Mouse (Mus musculus) monocyte, adult 2 months (primary cell): ENCODE data around the gene Susd1.

Experiments
- DNase-seq, 2 experiments: peaks; one replicate each; pipeline ENCODE4 v3.0.0; 2022; ENCODE audit warnings: low spot score in 2 of 2, low read depth in 1 of 2

Susd1 gene

GRCm38 (mm10) chr4:59323231-59323651, 115.2 kb downstream of the Susd1 start:
- no peak for DNase-seq

DNA sequence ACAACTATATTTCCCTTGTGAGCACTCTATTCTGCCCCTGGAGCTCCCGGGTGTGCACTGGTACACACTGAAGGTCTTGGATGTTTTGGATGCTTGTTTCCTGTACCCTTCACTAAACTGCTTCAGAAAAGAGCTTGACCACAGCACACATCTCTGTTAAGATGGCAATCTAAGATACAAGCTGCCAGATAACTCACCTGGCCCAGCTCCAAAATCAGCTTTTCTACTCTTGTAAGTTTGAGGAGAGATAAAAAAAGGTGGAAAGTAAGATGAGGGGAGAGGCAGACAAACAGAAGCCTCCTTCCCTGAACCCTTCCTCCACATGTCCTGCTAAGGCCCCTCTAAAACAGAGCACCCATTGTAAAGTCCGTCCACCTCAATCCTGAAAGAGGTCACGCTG, 115.7 kb downstream of the Susd1 start:
- DNase-seq, result no peak

- no peak for DNase-seq
Measured at GRCm38 (mm10) chr4:59322056-59322455, 116.4 kb downstream of the Susd1 start.

DNA sequence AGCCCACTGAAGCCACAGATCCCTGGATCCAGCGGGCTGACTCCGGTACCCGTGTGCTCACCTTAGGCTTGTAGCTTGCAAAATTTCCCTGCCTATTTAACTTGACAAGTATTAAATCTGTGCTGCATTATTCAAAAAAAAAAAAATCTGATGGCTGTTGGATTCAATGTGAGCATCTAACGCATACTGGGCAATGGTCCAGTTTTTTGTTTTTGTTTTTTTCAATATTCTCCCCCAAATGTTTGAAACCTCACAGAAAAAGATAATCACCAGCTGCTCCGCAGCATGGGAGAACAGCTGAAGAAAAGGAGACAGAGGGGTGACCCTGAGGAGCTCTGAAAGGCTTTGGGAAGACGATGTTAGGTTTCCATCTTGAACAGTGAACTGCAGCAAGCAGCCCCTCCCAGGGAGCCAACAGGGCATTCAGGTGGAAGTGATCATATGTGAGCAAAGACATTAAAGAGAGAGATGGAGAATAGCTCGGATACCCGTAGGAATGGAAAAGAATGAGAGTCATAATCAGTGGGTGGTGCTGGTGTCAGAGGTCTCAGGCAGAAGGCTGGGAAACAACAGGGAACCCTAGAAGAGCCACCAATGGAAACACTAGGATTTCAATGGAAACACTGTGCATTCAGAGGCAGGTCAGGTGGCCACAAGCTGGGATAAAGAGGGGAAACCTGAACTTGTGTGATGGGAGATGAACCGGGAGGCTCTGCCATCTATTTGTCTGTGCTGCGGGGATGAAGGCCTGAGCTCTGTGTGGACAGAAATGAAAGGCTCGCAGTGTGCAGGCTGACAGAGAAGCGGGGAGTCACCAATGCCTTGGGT, 117.0 kb downstream of the Susd1 start:
- DNase-seq, result no peak

DNA sequence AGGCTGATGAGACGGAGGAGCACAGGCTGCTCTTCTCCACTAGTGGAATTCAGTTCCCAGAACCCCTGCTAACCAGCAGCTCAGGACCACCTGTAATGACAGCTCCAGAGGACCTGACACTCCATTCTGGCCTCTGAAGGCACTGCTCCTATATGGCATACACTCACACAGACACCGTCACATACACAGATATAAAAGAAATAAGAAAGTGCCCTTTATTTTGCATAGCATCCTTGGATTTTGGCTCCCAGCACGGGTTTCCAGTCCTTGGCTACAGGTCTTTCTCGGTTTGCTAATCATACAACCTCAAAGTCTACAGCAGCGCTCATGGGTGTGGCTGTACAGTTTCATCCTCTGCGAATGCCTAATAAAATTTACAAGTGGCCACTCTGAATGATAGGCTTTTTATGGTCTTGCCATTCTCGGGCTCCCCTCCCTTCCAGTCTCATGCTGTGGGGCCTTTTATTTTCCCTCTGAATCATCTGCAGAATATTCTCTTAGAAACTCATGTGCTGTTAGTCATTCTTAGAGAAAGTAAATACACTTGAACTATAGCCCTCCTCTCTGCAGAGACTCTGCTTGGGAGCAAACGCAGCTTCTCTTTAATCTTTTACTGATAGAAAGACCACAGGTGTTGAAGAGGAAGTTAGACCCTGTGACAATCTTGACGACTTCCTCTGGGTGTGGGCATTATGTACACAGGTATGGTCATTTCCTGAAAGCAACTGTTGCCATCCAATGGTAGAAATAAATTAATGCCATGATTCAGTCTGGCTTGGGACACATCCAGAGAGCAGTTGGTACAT, 119.1 kb downstream of the Susd1 start:
- no peak for DNase-seq

GRCm38 (mm10) chr4:59318602-59319001, 119.8 kb downstream of the Susd1 start:
- DNase-seq, result no peak

DNA sequence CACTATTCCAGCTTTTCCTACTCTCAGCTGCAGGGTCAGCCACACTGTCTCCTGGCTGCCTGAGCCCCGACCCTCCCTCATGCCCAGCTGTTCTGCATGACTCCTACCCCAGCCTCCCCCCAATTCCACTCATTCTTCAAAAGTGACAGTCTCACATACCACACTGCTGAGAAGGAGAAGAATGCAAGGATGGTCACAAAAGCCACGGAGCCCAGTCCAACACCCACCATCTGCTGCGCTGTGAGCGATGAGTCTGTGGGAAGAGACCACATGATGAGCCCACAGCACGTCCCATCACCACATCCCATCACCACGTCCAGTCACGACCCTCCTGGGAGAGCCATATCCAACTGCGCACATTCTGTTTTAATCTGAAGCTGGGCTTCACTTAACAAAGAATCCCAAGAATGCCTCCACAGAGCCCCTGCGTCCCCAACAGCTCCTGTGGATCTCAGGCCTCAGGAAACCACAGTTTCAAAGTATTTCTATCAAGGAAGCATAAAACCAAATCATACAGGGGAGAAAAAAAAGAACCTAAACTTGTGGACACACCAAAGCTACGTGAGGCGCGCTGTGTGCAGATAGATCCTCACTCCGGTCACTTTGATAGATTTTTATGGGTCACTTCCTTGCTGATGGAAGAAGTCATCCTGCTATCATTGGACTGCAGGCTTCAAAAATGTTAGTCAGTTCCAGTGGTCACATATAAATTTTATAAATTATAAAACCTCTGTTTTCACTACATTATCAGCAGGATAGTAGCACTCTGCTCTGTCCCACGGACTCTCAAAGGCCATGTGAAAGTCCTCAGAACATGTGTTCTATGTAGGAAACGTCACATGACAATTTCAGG, 122.7 kb downstream of the Susd1 start:
- no peak for DNase-seq

GRCm38 (mm10) chr4:59314939-59315552, 123.4 kb downstream of the Susd1 start:
- DNase-seq, result no peak

DNA sequence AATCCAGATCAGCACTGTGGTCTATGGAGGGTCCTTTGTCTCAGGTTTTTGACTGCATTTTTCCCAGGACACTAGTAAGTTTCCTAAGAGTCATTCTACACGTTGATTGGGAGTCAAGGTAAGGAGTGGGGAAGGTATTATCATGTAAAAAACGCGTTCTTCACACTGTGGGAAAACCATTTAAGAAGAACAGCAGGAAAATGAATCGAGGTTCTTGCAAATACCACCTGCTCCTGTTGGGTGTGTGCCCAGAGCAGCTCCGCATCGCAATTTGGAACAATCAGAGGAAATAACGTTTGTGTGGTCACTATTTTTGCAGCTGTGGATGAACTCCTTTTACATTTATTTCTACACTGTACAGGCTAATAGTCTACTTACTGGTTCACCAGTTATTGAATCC, 125.5 kb downstream of the Susd1 start:
- DNase-seq, result no peak

GRCm38 (mm10) chr4:59310590-59310989, 127.8 kb downstream of the Susd1 start:
- no peak for DNase-seq

- DNase-seq, result no peak
Measured at GRCm38 (mm10) chr4:59307841-59308589, 130.4 kb downstream of the Susd1 start.

DNA sequence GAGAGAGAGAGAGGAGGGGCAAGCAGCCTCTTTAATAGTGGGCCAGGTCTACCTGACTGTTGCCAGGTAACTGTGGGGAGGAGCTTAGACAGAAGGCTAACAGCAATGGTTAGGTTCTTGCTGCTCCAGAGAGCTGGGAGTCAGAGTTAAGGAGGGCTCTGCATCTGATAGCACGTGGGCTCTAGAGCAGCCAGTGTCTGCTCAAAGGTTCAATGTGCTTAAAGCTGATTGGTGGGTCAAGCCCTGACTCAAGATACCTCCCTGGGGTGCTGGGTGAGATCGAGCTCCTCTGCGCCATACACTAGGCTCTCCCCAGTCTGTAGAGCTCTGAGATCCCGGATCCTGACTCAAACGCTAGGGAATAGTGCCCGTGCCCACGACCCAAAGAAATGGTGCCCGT, 136.0 kb downstream of the Susd1 start:
- no peak for DNase-seq

GRCm38 (mm10) chr4:59301025-59301815, 137.2 kb downstream of the Susd1 start:
- DNase-seq, result no peak

DNA sequence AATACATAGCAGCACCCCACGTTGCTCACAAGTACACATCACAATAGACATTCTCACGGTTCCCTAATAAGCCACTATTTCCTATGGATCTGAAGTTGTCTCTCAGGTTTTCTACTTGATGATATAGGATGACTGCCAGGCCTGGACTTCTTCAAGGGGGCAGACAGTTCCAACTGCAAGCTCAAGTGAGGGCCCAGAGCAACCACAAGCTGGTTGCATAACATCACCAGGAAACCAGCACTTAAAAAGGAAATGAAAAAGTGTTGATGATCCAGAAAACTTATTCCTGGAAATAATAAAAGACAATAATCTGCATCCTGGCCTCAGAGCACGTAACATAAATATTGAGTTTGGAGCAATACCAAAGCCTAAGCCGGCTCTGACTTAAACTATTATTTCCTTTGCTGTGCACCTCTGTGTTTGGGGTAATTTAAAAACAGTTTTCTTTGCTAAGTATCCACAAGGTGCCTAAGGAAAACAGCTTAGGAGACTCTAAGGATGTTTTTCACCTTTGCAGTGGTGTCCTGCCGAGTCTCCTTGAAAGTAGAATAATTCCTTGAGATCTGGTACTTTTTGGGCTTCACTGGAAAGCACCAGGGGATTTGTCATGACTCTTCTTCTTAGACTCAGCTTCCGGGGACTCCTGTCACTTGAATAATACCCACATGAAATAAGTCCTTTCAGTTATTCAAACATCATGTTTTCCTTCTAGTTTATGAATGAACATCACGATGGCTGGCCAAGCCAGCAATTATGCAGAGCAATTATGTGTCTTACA, 139.5 kb downstream of the Susd1 start:
- DNase-seq, result no peak

- DNase-seq, result no peak
Measured at GRCm38 (mm10) chr4:59295127-59295526, 143.3 kb downstream of the Susd1 start.

- no peak for DNase-seq
Measured at GRCm38 (mm10) chr4:59294661-59295060, 143.8 kb downstream of the Susd1 start.

GRCm38 (mm10) chr4:59291914-59292718, 146.3 kb downstream of the Susd1 start:
- no peak for DNase-seq
